Mouse (Mus musculus) heart, postnatal 4 days (tissue): ENCODE measurements at regions not wholly inside any gene's neighbourhood (a gene's known extent, or its start where the extent isn't known, plus 50 kb on each side); places are given as distances from the start of the nearest gene placed in this dataset.
A peak's percentile ranks its signal among the peaks of the same experiment; 100 is the strongest.

Experiments used
- DNase-seq: peaks from one replicate; pipeline ENCODE4 v3.0.0; 2021

DNA sequence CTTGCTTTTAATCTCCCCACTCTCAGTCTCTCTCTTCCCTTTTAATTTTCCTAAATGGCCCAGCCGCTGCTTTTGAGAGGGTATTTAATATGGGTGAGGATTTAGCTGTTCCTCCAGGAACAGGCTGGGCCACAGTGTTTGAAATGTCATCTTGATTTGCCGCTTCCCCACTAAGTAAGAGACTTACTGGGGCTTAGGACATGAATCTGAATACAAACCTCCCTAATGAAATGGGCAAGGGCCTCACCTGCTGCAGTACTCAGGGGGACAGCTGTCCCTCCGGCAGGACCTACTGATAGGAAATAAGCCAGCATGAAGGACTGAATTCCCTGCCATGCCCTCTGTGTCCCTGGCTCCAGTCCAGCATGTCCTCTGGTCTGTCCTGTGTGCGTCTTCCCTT is 50.6 kb upstream of the Prr23a1 start:
- no peak for DNase-seq

DNA sequence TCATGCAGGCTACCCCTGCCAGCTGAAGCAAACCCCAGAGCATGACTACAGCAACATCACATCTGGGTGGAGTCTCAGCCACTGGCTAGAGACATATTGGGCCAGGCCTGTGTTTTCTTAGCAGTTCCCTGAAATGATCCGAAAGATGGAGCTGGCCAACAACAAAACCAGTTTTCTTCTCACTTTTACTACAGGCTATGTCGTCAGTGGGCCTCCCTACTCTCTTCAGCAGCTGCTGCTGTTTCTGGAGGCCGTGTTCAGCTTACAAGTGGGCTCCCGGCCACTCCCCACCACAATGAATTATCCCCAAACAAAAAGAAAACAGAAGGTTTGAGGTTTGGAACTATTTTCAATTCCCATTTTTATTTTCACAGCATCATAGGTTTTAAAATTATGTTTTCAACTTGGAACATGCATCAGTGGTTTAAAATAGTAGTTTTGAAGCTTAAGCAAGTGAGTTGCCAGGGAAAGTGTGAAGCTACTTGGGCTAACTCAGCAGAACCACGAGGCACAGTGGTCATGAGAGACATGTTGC is 68.6 kb upstream of the Prr23a1 start:
- no peak for DNase-seq

DNA sequence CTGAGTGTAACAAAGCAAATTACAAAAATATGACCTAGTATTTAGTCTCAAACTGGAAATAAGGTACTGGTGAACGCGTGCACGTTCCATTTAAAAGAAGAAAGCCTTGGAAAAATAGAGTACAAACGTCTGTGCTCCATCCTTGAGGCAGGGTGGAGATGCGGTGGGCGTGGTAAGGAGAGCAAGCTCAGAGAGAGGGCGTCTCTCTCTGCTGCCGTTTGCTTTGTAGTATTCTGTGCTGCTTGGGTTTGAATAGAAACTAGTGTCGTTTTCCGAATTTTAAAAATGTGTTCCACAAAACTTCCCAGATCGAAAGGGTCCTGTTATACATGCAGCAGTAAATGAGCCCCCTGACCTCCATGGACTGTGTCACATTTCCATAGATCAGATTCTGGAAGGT is 69.1 kb upstream of the Prr23a1 start:
- DNase-seq, result no peak

DNA sequence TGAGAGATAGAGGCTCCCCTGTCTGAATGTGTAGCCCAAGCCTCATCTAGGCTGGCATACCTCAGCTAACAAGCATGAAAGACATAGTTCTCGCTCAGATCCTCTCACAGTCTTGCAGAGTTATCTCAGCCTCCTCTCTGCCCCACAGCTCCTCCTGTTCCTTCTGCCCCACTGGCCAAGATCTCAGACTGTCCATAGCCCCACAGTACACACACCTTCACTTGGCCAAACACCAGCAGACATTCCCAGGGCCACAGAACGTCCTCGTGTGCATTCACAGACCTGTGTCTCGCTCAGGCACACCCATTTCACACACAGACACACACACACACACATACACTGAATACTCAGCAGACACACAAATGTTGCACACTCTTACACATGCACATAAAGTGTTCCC is 87.5 kb upstream of the Prr23a1 start:
- no peak for DNase-seq

DNA sequence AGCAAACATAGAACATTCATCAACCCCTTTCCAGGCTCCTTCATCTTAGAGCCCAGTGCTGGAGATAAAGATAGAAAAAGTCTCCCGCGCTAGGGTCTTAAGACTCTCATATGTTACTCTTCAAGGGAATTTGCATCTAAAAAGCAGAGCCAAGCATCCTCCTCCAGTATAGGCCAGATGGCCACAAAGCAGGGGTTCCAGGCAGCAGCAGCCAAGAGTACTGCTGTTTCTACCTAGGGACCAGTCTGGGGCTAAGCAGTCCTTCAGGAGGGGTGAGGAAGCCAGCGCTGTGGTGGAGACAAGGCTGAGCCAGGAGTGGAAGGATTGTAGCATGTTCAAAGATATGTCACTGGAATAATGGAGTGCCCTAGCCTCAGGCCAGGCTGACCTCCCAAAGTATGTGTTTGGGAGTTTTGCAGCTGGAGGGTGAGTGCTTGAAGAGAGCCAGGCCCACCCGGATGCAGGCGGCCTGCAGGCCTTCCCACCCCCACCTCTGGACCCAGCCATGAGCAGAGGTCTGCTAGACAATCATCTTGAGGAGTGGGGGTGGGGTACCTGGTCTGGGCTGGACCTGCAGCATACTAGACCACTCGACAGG is 88.8 kb upstream of the Prr23a1 start:
- DNase-seq, result no peak

DNA sequence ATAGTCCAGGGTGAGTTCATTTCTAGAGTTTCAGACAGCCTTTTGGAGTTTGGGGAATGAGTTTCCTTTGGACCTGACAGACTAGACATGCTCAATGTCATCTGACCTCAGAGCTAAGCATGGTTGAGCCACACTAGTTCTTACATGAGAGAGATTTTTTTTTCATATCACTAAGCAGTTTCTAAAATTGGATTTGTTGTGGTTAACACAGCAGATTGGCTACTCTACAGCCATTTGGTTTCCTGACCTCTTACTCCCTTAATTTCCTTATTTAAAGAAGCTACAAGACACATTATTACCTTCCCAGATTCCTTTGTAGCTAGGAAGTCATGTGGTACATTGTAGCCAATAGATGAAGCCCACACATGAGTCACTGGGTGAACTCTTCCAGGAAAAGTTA is 98.5 kb upstream of the Prr23a1 start:
- no peak for DNase-seq

DNA sequence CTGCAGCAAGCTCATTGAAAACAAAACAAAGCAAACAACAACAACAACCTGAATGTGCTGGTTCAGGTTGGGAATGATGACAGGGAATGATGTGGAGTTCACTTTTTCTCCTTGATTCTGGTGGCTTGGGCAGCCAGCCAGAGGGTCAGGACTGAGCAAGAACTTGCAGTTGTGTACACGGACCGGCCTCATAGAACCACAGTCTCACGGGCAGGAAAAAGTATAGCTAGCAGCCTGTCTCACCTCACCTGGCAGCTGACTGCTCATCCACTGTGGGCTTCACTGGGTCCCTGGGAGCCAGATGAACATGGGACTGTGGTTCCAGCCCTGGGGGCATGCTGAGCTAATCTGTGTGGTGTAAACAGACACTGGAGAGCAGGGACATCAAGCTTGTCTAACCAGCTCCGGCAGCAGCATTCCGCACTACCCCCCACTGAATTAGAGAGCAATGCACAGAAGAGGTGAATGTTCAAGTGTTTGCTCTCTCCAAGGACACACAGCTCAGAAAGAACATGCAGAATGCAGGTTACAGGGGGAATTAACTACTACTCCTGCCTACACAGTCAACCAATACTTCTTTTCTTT is 114.9 kb upstream of the Prr23a1 start:
- no peak for DNase-seq

DNA sequence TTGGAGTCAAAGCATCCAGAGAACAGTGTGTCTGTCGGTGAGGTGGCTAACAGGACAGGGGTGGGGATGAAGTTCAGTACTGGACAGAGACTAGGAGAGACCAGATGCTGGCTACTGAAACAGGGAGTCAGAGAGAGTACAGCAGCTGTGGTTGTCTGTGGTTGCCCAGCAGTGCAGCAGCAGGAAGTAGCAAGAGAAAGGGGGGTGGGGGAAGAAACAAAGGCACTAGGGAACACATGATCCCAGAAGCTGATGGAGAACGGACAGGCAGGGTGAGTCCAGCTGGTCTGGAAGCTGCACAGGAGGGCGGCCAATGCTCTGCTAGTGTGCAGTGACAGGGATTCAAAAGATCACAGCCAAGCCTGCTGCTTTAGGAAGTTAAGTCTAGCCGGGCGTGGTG is 115.7 kb upstream of the Prr23a1 start:
- DNase-seq, result peak; percentile 14

DNA sequence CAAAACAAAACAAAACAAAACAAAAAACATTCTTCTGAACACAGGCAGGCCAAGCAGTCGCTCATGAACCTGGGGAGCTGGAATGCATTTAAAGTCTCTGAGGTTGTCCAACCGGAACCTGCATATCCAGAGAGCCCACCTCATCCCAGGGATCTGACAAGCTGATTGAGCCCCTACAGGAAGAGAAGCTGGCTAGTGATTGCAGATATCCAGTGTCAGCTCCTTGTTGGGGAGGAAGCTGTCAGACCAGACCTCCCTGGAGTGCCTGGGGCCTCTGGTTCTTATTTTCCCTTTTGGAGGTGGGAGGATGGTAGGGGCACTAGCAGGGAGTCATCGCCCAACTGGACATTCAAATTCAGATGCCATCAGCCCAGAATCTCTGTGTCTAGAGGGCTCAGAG is 119.4 kb upstream of the Prr23a1 start:
- DNase-seq, result no peak

DNA sequence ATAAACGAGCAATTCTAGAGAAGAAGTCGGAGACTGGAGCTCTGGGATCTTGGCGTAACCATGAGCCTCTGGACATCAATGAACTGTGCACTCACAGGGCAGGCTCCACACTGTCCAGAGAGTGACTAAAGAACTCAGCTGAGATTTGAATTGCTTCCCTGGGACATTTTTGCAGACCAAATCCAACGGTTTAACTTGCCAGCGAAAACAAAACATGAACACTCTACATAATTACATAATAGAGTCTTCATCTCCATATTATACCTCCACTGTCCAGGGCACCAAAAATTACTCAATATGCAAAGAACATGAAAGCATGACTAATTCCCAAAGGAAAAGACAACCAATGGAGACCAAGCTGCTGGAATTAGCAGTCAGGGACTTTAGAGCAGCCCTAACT is 119.9 kb upstream of the Mrps22 start:
- no peak for DNase-seq

DNA sequence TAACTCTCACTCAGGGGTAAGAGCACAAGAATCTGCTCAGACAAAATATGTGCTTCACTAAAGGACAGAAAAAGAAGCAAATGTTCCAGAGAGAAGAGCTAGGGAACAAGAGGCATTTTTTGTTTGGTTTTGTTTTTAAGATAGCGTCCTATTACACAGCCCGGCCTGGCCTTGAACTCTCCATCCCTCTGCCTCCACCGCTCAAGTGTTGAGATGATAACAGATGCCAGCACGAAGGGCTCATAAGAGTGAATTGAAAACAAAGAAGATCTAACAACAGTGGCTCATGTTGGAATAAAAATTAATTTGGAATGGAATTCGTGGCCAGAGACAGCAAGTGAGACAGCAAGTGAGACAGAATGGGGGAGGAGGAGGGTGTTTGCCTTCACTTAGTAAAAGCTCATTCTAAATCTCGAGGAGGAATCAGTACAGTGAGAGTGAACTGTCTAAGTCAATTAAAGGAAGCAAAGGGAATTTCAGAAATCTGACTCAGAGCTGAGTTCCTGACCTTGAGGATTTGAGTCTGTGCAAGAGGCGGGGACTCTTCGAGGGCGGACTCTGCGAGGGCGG is 116.3 kb upstream of the Mrps22 start:
- DNase-seq, result no peak

DNA sequence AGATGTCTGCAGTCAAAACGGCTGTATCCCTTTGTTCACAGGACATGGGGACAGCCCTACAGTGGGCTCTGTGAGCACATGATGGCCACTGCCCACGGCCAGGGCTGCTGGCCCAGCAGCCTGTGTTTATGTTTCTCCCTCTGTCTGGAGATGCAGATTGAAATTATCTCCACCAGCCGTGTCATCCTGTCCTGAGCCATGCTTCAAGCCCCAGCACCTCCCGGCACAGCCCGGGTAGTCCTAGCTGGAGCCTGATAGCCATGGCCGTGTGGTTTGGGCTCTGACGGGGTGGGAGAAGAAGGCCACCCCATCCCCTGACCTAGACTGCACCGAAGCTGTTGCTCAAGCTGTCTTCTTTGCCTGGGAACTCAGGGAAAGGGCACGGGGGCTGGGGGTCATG is 113.2 kb upstream of the Mrps22 start:
- DNase-seq, result no peak

DNA sequence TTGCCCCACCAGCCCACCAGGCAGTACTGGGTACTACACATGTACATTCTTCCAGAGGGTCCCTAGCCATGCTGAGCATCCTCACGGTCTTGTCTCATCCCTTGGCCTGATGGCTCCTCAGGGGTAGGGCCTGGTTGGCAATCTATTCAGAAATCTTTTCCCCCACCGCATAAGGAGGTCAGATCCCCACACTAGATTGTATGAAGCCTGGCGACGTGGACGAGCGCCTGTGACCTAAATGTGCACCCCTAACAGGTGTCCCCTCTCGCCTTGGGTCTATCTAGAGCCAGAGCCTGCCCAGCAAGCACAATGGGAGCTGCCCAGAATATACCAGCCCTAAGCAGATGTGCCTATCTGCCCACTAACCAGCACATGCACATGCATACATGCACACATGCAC is 111.4 kb upstream of the Mrps22 start:
- DNase-seq, result no peak

DNA sequence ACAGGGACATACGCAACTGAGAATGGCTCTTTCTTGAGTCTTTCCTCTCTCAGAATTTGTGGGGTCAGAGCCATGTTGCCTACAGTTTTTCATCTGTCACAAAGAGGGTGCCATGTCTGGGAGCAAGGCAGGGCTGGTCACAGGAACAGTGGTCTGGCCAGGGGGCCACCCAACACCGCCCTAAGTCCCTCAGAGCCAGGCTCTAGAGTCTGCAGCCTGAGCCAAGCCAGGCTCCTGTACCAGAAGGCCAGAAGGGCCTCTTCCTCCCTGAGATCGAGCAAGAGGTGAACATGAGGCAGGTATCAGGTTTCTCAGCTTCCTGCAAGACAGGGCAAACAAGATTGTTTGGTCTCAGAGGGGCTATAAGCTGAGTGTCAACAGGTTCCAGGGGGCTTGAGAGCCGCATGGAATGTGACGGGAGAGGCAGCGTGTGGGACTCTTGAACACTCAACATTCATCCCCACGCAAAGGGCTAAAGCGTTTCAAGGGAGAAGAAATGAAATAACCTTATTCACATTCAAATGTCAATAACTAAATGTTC is 110.6 kb upstream of the Mrps22 start:
- DNase-seq, result no peak

DNA sequence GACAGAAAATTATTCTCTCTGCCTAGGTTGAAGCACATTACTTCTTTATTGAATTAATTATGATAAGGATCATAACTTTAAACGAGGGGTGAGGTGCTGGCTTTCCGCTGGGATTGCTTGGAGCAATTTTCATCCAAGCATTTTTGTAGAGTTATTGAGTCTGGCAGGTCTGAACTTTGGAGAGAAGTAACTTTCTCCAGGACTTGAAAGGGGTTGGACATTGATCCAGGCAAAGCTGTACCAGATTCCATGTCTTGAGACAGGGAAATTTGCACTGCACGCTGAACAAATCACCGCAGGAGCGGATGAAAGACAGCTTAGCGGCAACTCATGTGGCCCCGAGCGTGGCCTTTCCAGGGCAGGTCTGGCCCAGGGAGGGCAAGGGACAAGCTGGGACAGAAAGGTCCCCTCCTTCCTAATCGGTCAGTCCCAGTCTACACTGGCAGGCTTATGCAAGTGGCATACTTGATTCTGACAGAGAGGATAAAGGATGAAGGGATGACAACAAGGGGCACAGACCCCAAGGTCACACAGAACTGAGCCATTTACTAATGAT is 108.8 kb upstream of the Mrps22 start:
- no peak for DNase-seq

DNA sequence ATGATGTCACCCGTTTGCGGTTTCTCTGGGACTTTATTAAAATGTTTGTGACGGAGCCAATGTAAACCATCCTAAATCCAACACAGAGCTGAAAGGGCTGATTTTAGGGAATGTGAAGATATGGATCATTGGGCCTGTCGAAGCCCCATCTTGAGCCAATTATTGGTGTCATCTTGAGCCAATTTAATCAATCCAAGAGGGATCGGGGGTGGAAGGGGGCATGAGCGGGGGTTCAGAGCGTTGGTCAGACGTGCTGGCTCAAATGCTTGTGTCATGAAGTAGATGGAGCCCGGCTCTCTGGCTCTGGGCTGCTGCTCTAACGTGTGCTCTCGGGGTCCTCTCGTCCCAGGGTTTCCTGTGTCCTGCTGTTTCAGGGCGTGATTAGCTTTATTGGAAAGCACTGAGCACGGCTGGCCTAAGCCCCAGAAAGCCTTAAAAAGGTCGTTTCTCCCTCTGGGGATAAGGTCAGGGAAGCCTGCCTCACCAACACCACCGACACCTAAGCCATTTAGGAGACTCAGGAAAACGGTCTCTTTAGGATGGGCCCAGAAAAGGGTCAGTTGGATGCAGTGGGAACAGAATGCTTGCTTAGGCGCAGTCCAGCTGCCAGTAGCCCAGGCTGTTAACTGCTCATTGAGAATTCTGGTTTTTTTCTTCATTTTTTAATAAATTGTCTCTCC is 106.7 kb upstream of the Mrps22 start:
- DNase-seq, result peak; percentile 5

DNA sequence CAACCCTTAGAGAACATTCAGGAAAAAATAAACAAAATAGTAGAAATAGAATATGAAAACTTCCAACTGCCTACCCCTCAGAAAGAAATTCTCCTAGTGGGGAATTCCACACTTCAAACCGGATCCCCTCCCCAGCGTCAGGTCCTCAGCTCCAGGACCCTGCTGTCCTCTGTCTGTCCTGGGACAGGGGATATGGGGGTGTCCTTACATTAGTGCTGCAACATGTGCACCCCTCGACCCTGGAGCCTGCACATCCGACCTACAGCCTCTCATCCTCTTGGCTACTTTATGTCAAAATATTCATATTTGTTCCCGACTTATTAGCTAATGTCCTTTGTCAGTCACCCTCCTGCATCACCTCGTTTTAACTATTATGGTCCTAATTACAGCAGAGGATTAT is 106.0 kb upstream of the Mrps22 start:
- no peak for DNase-seq

DNA sequence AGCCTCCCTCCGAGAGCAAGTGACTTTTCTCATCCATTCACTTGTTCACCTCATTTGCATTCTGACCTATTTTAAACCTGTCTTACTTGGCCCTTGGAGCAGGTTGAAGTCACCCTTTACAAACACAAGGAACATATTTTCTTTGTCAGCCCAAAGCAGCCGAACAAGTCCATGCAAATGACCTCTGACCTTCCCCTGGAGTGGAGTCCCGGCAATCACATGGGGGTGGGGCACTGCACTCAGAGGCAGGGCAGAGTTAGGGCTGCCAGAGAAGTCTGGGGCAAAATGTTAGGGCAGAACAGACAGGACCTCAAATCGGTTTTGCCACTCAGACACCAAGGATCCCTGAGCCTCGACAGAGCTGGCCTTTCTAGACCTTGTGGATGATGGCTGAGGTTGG is 102.7 kb upstream of the Mrps22 start:
- DNase-seq, result peak; percentile 2

DNA sequence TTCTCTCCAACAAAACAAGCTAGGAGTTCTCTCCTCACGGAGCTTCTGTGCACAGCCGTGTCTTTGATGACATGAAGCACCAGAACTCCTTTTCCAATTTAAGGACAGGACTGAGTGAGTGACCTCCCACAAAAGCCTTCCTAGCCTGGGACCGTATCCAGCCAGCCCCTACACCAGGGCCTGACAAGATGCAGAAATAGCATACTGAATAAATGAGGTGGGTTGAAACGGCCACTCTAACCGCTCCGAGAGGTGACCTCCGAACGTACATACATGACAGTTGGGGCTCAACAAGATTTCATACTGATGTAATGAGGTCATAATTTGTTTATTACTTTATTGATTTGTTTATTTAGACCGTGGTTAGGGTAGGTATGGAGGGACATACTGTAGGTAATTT is 101.9 kb upstream of the Mrps22 start:
- DNase-seq, result peak; percentile 2

DNA sequence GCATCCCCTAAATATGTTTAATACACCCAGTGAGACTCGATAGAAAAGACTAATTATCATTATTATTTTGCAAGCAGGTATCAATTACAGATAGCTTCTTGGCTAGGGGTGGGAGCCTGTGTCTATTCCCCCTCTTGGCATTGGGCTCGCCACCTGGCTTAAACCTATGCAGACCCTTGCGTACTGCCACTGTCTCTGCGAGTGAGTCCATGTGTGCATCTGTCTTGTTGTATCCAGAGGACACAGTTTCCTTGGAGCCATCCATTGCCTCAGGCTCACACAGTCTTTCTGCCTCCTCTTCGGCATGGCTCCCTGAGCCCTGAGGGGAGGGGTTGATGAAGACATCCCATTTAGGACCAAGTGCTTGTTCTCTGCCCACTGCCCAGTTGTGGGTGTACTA is 99.1 kb upstream of the Mrps22 start:
- DNase-seq, result no peak

DNA sequence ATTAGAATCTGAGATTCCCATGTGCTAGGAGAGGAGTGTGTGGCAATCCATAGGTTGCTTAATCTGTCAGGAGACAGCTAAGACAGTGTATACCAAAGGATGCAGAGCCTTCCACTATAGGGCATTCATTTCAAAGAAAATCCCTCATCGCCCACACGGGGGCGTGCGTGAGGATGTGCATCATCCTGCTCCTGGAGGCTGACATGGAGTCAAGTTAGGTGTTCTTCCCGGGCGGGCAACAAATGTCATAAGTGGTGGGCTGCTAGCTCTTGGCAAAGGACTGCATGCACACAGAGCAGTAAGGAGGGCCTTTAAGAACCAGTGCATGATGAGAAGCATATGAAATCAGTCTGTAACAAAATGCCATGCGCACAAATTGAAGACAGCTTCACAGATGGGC is 95.7 kb upstream of the Mrps22 start:
- DNase-seq, result peak; percentile 5

DNA sequence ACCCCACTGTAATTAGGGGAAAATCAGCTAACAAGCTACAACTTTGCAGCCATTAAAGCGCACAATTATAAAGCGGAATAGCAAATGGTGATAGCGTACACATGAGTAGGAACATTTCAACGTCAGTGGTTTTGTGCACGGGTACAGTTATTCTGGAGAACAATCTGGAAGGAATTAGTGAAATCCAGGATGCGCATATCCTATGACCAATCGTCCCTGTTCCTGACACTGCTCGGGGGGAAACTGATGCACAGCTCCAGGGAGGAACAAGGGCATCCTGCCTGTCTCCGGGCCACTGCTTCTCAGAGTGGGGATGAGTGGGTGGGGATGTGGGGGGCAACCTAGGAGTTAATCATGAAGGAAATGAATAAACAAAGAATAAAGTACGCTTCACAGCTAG is 93.6 kb upstream of the Mrps22 start:
- DNase-seq, result peak; percentile 1

DNA sequence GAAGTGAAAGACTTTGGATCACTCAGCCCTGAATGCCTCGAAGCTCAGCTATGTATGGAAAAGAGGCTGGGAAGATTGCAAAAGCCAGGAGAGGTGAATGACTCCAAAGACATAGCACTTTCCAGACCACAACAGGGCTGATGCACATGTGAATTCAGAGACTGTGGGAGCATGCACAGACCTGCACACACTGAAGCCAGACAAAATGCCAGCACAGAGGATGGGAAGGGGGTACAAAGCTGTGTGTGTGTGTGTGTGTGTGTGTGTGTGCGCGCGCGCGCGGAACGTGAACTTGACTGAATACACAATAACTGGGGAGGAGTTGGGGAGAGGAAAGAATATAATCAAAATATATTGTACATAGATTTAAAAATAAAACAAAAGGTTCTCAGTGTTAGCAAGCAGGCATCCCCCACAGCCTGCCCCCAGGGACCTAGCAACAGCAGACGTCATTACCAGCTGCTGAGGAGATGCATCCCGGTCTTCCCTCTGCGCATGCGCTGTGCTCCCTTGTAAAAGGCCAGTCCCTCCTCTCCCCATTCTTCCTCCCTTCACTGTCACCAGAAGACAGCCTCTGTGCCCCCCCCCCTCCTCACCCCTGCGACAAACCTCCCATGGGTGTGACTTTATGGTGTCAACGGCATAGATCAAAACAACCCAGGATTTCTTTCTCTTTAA is 89.5 kb upstream of the Mrps22 start:
- peak; percentile 81 for DNase-seq
